Mouse (Mus musculus) frontal cortex, postnatal 14 days (tissue): ENCODE data around the gene Rere.

ENCODE experiments used
- DNase-seq, 2 experiments: peaks; one replicate each; pipeline ENCODE4 v3.0.0; 2022; ENCODE audit warnings: low spot score in 2 of 2

Gene Rere

GRCm38 (mm10) chr4:150281018-150281761, at the start of gene Rere:
TSS of gene Rere (plus strand) at chr4:150281646.
- DNase-seq, result peak; percentile 95 to 98

GRCm38 (mm10) chr4:150231871-150232270, 49.6 kb upstream of the Rere start:
- no peak for DNase-seq

DNA sequence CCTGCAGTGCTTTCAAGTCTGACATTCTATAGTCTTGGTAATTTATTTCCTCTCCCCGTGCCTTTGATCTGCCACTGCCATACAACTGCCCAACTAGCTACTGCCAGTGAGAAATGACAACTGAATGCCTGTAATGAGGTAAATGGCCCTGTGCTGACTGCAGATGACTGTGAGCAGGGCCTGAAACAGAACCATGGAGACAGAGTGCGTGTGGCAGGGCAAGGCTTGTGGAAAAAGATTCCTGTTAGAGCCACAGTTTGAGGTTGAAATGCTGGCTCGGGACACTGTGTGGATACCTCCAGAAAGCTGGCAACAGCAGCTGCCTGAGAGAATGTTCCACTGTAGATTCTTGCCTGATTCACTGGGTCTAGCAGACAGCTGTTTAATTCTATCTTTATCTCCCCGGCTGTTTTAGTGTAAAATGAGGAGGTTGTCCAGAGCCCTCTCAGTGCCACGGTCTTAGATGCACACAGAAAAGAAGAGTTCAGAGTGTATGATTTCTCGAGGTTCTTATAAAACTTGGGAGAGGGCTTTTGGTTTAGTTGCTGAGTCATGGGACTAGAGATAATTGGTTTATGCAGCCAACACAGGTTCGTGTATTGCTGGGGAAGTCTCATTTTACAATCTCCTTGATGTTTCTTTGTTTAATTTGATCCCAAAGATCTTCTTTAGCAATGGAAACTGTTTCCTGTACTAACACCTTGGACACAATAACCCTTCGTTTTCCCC, 46.7 kb upstream of the Rere start:
- no peak for DNase-seq

GRCm38 (mm10) chr4:150235585-150235984, 45.9 kb upstream of the Rere start:
- no peak for DNase-seq

DNA sequence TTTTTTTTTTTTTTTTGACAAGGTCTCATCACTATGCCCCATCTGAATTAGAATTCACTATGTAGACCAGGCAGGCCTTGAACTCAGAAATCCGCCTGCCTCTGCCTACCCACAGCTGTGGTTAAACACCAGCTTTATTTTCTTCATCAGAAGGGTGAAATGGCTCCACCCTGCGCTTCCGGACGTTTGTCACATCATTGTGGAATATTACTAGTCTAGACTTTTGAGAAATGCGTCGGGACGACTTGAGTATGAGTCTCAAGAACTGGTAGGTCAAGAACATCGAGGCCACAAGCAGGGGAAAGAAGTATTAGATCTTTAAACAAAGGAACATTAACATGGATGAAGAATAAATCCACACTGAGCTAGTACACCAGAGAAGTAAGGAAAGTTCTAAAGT, 45.4 kb upstream of the Rere start:
- DNase-seq, result no peak

DNA sequence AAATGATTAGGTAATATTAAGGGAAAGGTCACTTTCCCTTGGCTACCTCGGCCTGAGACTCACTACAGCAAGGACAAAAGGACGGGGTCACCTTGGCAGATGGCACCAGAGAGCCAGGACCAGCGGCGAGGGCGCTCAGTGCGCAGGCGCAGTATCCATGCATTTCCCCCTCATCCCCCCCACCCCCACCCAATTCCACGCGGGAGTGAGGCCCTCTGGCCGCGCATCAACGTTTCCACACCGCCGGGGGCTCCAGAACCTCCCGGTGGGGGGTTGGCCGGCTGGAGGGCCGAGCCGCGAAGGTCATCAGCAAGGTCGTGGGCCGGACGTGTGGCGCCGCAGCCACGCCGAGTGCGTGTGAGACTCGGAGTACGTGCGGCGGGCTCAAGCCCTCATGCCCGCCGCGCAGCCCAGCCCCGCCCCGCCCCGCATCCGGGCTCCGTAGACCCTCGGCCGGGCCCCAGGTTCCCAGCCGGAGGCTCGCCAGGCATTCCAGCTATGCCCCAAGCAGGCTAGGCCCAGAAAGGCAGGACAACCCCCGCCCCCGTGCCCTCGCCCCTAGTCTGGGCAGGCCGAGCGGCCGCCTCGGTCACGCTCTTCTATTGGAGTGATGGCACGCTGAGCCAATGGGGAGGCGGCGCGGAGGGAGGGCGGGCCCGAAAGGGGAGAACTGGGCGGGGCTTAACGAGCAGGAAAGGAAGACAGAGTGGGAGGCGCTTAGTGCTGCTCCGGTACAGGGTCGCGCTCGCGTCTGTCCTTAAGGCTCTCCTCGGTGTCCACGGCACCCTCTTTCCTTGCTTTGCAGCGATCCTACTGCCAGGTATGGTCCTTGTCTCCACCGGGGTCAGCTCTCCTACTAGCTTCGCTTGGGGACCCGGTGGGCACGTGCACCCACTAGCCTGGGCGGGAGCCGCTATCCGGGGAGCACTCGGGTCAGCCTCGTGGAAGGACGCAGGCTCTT, 44.6 kb upstream of the Rere start, which contains the start of gene Eno1:
Gene Eno1, plus strand, starts transcription at position 201 of the 961 bp plus-strand sequence.
- DNase-seq, result peak; percentile 86 to 95

DNA sequence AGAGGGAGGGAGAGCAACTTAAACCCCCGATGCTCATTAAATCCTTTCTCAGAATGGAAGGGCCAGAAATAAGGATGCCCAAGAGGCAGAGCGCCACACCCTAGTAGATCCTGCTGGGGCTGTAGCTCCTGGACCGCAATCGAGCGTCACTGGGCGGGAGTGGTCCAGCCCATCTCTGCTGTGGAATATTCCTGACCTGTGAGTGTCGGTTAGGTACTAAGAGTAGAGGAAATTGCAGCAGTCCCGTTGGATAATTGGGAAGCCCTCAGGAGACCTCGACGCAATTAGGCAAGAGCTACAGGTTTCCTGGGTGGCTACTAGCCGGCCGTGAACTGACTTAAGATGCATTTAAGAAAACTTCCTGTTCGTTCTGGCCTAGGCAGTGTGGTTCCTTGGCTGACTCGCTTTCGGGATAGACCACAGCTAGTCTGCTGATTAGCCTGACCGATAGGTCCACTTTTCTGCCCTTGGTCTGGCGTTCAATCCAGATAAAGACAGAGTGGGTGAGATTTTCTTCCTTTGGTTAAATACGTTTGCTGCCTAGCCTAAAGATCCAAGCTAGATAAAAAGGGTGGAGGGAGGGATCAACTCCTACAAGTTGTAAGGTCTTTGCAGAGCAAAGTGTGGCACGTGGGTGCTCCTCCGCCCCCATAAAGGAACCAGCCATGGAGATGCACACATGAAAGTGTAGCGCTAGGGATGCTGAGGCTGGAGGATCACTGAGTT, 43.6 kb upstream of the Rere start:
- DNase-seq, result no peak

- DNase-seq, result no peak
Observed at GRCm38 (mm10) chr4:150238433-150239086, 42.9 kb upstream of the Rere start.

- no peak for DNase-seq
Observed at GRCm38 (mm10) chr4:150239087-150239480, 42.4 kb upstream of the Rere start.

- DNase-seq, result no peak
Observed at GRCm38 (mm10) chr4:150239503-150239902, 41.9 kb upstream of the Rere start.

- peak; percentile 54 to 59 for DNase-seq
Observed at GRCm38 (mm10) chr4:150239951-150240368, 41.5 kb upstream of the Rere start.

- no peak for DNase-seq
Observed at GRCm38 (mm10) chr4:150240381-150240886, 41.0 kb upstream of the Rere start.

GRCm38 (mm10) chr4:150241708-150242107, 39.7 kb upstream of the Rere start:
- DNase-seq, result no peak

DNA sequence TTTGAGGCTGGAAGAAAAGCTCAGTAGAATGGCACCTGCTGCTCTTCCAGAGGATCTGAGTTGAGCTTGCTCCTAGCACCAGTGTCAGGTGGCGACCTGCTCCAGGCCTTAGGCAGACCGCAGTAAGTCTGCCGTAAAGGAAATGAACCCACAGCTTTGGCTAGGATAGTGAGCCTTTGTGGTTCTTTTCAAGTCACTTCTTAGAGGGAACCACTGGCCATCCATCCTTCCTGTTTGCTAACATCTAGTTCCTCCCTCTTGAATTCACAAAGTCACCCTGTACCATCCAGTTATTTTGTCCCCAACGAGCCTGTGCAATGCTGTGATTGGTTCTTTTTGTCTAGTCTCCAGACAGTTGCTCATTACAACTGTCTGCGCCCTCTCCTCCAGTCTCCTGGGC, 38.7 kb upstream of the Rere start:
- DNase-seq, result no peak

DNA sequence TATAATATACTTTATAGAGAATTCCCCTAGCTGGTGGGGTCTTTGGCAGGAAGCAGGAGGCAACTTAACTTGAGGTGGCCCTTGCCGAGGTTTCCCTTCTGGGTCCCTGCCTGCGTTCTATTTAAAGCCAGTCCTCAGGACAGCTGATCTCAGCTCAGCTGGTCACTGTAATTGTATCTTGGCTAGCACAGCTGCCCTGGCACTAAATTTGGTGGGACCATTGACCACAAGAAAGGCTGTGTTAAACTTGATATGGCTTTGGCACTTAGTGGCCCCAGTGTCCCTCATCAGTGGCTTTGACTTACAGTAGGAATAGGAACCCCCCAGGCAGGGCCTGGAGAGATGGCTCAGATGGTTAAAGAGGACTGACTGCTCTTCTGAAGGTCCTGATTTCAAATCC, 35.6 kb upstream of the Rere start:
- DNase-seq, result no peak

GRCm38 (mm10) chr4:150248009-150248408, 33.4 kb upstream of the Rere start:
- peak; percentile 59 to 62 for DNase-seq

- DNase-seq, result no peak
Observed at GRCm38 (mm10) chr4:150248917-150249316, 32.5 kb upstream of the Rere start.

DNA sequence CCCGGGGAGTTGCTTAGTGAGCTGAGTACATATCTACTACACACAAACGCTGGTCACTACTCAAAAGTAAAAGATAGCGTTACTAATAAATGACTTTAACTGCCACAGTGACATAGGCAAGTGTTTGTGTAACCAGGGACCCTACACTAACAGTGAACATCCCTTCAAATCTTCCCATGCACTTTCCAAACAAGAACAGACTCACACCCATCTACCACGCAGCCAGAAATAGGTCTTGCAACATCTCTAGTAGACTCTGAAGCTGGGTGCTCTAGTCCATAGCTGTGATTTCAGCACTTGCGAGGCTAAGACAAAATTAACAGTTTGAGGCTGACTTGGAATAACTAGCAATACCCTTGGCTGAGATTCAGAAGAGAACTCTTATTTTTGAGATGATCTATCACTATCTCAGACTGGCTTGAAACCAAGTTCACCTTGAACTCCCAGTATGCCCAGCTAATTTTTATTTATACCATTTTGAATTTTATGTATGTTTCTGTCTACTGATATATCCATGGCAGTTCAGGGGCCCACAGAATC, 31.6 kb upstream of the Rere start:
- no peak for DNase-seq

DNA sequence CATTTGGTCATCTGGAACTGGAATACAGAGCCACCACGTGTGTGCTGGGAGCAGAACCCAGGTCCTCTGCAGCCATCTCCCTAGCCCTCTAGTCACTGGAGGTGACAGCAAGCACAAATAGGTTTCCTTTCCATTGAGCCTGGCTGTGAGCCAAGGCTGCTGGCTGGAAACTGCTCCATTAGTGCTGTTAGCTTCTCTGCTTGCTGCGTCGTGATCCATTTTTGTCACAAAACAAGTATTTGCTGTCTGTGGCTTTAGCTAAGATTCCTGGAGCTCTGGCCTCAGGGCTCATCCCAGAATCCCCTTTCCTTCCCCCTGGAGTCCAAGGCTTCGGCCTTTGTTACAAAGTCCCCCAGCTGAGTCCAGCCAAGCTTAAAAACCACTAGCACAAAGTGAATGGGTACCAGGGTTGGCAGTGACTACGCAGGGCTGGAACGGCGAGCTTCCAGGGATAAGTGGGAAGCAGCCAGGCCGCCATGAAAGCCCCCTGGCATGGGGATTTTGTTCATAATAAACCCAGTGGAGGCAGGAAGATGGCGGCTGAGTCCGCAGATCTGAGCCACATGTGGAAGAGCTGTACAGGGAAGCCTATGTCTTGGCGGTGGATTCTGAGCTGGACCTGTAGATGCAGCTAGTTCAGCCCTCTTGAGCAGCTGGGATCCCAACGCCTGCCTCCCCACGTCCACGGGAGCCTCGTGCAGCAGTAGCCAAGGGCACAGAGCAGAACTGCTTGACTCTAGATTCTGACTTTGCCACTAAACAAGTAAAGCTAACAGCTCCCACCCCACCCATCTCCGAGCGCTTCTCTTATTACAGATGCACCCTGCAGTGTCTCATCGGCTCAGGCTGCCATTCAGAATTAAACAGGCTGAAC, 30.7 kb upstream of the Rere start:
- no peak for DNase-seq
